Mouse (Mus musculus) thymus, postnatal 14 days (tissue): ENCODE results near the gene St6galnac5.
"Not testable (repeated sequence)": the region's sequence is repeated elsewhere in the genome, so short reads cannot be mapped to it uniquely, and the experiment has no call there.

Source experiments
- DNase-seq: peaks from one replicate; pipeline ENCODE4 v3.0.0; 2021

St6galnac5 gene

DNA sequence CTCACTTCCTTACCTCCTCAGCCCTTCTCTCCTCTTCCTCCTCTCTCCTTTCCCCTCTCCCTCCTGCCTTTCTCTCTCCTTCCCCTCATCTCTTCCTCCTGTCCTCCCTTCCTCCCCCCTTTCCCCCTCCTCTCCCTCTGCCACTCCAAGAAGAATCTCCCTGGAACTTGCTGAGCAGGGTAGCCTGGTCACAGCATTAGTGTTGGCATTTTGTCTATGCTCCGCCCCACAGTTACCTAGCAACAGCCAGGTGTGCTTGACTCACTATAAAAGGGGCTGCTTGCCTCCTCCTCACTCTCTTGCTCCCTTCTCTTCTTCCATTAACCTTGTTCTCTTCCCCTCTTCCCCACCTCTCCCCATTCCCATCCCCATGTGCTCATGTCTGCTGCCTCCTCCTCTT lies 120.1 kb downstream of the St6galnac5 start:
- DNase-seq: no peak

DNA sequence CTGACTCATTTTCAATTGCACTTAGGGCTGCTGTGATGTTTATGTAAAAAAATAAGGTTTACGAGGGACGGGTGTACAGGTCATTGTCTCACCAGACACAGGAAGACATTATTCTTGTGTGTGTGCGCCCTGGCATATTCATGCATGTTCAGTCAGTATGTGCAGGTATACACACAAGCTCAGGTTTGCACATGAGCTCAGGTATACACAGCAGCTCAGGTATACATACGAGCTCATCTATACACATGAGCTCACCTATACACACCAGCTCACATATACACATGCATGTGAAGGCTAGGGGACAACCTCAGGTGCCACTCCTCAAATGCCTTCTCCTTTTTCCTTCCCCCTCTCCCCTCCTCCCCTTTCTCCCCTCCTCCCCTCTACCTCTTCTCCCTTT lies 120.6 kb downstream of the St6galnac5 start:
- DNase-seq: no peak

DNA sequence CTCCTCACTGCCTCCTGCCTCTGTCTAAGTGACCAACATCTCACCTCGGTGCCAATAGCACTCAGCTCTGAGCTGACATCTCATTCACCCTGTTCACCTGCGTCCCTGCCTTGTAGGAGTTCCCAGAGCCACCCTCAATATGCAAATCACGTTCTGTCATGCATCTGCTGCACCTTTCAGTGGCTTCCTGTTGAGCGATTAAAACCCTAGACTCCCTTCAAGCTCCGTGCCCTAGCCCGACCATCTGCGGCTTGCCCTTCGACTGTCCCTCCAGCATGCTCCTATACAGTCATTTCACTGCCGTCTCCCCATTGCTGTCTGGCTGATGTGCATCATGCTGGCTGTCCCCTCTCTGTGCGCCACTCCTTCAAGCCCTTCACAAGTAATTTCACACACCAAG lies 126.0 kb downstream of the St6galnac5 start:
- no peak for DNase-seq

DNA sequence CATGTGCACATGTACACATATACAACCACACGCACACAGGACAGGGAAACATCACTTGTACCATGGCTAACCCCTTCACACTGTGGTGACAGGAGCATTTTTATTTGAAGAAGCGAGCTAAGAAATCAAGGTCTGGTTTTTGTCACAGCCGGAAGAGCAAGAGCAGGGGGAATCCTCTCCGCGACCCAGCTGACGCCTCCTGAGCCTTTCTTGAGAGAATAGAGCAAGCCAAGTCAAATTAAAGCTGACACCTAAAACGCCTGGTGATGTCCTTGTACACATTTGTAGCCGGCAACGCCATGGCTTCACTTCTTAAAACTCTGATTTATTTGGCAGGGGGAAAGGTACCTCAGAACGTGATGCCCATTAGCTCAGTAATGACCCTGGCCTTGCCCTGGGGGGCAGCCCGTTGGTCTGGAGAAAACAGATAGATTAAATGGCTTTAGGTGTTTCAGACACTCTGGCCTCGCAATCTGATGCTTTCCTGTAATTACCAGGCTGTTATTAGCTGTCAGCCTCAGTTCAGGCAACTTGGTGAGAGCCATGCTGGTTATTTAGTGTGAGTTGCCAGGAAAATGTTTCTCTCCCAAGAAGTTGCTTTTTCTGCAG lies 126.9 kb downstream of the St6galnac5 start:
- no peak for DNase-seq

DNA sequence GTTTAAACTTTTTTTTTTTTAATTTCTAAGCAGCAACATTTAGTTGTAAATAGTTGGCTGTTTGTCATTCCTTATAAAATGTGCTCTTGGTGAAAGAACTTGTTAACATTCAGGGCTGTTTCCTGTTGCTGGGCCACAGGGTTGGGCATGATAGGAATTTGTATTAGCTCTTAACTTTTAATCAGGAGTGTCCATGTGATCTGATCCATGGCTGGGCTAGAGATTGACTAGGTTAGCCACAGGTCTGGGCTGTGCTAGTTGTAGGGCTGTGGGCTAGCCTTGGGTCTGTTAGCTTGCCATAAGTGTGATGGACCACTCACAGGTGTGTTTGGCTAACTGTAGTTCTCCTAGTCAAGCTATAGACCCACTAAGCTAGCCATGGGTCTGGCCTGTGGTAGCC lies 138.1 kb downstream of the St6galnac5 start:
- DNase-seq: no peak

DNA sequence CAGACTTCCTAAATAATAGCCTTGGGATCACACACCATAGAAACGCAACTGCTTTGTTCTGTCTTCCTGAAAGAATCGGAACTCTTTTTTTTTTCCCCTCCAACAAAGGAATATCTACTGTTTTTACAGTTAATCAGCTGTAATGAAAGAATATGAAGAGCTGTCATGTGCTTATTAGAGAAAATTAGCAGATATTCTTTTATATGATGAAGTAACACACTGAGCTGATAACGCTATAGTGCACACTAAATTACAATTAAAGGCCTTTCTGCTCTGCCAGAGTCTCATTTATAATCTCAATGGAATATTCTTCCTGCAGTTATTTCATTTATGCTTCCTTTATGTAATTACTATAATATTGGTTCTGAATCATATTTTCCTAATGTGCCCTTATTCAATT lies 139.4 kb downstream of the St6galnac5 start:
- DNase-seq: no peak

DNA sequence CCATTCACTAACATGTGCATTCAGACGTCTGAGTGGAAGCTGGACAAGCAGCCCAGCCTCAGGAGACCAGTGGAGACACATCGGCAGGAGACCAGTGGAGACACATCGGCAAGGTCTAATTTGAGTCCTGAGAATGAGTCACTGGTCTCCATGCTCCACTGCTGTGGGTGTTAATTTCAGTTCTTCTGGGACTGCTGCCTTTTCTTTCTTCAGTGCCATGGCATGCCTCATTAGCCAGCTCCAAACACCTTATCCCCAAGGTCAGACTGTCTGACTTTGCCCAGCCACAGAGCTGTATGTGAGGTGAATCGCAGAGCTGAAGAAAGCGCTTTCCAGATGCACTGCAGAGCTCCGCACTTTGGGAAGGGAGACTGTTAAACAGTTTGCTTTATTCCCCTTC lies 140.8 kb downstream of the St6galnac5 start:
- no peak for DNase-seq

DNA sequence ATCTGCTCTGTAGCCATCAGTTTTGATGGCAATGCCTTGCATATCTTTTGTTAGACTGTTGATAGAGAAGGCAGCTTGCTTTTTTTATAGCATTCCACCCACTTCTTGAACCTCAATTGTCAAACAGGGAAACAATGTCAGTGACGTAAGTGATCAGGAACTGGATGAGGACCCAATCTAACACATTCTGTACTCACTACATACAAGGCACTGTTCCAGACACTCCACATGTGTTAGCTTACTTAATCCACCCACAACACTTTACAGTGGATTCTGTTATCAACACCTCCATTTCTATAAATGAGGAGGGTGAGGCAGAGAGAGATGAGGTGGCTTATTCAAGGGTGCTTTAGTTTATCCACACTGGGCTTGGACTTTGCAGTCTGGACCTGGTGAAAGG lies 144.1 kb downstream of the St6galnac5 start:
- DNase-seq: no peak

DNA sequence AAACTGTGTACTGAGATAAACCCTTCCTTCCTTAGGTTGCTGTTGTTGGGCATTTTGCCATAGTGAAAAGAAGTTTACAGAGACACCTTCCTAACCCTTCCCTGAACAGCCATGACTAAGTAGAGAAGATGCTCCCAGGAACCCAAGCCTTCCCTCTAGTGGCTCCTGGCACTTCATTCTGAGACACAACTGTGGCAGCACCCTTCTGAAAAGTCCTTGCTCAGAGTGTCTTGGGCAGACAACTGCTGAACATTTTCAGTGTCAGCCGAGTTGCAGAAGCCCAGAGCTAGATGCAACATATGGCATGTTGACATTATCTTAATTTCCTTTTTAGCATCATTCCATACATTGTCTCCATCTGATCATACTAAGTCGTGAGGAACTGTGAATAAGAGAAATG lies 144.6 kb downstream of the St6galnac5 start:
- DNase-seq: no peak

DNA sequence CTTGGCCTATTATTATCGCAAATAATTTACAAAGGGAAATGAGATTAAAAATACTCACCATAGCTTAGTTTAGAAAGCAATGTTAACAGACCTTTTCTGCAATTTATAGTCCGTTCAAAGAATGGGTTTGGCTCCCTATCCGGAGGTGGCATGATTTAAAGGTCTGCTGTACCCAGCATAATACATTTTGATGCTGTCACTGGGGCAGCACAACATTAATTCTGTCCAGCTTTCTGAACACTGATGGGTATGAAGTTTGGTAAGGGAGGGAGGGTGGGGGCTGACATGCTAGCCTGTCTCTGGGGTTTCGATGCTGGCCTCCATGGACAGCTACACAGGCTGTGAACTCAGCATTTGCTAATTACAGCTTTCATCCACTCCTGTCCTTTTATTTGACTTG lies 149.6 kb downstream of the St6galnac5 start:
- no peak for DNase-seq

DNA sequence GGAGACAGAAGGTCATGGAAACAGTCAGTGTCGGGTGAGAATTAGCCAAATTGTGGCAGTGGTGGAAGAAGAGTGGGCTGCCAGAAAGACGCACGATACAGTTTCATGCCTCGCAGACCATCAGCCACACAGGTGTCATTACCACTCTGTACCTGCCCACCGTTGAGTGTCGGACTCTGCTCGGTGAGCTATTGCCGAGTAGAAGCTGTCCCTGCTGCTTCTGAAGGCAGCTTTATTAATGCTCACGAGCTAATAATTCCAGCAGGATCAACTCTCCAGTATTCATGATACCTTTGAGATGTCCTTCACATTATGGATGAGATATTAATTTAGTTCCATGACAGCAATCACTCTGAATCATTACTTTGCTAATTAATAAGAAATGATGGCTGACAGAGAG lies 150.1 kb downstream of the St6galnac5 start:
- DNase-seq: no peak

DNA sequence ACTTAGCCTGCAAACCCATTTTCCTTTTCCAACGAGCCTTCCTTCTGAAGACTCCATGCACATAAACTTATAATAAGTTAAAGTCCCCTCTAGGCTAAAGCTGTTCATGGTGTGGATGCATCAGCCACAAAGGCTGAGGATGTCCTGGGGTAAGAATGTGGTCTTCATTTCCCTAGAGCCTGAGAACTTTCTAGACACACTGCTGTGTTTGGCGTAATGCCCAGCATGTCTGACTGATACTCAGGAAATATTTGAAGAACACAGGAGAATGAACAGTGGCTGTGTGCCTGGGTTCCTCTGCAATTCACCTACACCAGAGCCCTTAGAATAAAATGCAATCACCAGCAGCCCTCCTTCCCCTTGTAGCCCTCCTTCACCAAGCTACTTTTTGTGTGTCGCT lies 150.7 kb downstream of the St6galnac5 start:
- DNase-seq: no peak

DNA sequence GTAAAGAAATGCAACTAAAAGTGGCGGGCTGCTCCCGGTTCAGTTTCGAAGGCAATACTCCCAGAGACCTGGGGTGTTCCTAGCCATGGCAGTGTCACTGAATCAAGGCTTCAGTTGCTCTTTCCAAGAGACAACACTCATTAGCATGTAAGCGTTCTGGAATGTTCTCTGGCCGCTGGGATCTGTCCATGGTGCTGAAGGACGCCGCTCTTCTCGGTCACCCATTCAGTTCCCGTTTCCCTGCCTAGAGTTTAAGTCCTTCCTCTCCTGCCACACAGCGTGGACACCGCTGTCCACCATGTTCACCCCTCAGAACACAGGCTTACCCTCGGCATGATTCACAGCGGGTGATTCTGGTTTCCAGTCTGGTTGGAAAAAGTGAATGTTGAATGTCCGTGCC lies 160.8 kb downstream of the St6galnac5 start:
- DNase-seq: peak; percentile 51

DNA sequence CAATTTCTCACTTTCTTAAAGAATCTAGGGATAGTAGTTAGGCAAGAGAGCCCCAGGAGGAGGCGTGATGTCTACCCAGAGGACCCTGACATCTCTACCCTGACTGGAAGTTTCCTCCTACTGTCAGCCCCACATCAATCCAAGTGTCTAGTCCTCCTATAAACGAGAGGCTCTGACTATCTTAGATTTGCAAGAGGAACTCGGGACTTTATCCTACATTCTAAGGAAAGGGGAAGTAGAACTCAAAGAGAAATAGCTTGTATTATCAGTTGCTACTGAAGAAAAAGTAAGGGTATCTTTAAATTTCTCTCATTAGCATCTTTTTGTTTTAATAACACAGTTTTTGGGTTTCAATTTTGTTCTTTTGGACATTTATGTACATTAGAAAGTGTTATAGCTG lies 161.6 kb downstream of the St6galnac5 start:
- DNase-seq: no peak

DNA sequence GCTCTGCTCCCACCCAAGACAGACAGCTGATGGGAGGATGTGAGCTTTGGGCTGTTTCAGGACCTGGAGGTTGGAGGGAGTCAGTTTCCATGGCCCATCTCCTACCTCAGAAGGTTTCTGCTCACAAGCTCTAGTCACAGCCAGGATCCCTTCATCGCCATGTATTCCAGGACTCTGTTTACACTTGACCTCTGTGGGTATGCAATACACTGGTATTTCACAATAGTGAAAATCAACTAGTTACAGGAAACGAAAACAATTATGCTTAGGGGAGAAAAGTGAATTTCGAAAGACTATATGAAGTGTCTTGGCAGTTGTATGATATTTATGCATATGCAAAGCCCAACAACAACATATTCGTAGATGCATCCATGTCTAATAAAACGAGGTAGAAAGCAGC lies 166.9 kb downstream of the St6galnac5 start:
- no peak for DNase-seq

DNA sequence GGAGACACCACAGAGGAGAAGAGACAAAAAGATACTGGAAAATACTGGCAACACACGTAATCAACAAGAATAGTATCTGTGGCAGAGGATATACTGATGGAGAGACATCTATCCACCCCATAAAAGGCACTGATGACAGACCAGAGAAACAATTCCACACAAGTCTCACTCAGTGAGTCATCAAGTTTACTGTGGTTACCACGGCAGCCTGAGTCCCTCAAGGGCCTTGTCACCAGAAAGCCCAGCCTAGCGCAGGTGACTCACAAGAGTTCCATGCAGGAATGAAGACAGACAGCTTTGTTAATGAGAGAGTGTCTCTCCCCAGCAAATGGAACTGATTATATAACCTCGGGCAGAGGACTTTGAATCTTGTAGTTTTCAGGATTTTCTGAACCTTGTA lies 168.1 kb downstream of the St6galnac5 start:
- DNase-seq: no peak

DNA sequence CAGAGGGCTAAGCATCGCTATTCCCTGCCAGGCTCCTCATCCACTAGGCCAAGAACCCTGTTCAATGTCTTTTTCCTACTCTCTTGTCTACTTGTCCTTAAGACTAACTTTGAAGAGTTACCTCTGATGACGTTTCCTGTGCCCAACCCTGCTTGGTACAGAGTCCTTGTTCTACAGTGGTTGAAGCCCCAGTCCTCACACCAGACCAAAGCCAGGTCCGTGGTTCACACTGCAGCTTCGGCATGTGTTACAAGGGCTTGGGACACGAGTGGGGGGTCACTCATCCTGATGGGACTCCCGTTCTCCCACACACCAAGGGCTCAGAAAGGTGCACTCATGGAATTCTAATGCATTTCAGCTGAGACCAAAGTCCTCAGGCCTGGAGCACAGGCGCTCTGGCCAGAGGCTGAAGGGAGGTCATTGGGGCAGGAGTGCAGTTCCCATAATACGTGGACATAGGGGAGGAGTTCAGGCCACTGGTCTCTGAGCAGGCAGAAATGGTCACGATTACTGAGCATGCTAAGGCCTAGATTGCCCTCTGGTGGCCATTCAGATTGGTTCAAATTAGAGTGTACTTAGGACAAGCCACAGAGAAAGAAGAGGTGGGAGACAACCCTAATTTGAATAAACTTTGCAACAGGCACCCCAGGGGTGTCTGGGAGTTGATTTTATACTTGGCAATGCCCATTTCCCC lies 182.2 kb downstream of the St6galnac5 start:
- DNase-seq: peak; percentile 19

DNA sequence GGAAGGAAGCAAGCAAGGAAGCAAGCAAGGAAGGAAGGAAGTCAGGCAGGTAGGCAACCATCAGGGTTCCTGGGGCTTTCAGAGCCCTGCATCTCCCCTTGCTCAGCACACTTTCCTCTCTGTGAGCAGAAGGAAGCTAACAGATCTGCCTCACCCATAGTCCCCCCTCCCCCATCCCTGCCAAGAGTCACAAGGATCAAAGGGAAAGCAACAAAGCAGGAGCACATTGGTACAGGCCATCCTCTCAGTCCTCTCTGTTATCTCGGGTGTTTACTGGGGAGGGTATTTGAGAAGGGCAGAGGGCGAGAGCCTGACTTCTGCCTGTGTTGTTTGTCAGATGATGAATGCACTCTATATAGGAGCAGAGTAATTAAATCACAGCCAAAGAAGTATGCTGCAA lies 184.7 kb downstream of the St6galnac5 start:
- DNase-seq: no peak

DNA sequence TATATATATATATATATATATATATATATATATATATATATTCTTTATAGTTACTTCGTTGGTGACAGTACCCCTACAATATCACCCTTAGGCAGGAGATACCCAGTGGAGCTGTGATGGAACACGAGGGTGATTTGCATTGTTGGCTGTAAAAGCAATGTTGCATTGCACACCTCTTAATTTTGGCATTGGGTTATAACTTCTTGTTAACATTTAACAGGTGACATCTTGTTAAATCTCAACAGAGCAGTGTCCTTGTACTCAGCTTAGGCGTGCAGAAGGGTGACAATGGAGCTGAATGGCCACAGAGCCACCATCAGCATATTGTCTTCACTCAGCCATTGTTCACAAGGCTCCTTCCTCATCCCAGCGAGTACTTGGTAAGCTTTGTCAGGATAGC lies 185.8 kb downstream of the St6galnac5 start:
- no peak for DNase-seq

DNA sequence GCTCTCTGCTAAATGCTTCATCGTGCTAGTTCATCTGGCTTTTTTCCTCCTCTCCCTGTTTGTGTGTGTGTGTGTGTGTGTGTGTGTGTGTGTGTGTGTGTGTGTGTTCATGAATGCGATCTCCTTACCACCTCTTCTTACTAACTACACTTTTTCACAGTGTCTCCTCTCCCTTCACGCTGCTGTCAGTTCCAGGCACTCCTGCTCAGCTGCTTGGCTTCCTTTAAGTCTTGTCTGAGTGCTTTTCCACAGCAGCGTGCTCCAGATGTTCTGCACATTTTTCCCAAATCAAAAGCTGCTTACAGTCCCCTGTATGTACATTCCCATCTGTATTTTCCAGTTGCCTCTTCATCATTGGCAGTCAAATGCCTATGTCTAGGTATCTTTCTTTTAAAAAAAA lies 189.0 kb downstream of the St6galnac5 start:
- no peak for DNase-seq

DNA sequence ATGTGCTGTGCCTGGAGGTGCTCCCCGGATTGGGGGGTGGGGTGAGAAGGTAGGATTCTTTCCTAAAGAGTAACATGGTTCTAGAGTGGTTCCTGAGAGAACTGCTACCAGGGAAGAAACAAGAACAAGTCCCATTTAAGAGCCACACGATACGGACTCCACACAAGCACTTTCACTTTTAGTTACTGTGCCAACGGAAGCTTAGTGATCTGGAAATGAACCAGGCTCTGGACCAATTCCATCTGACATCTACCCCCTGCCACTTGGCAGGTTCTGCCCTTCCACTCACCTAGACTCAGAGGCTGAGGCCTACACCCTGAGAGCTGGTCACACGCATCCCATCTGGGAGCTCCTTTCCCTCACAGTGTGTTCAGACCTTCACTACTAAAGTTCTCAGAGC lies 189.4 kb downstream of the St6galnac5 start:
- DNase-seq: no peak

DNA sequence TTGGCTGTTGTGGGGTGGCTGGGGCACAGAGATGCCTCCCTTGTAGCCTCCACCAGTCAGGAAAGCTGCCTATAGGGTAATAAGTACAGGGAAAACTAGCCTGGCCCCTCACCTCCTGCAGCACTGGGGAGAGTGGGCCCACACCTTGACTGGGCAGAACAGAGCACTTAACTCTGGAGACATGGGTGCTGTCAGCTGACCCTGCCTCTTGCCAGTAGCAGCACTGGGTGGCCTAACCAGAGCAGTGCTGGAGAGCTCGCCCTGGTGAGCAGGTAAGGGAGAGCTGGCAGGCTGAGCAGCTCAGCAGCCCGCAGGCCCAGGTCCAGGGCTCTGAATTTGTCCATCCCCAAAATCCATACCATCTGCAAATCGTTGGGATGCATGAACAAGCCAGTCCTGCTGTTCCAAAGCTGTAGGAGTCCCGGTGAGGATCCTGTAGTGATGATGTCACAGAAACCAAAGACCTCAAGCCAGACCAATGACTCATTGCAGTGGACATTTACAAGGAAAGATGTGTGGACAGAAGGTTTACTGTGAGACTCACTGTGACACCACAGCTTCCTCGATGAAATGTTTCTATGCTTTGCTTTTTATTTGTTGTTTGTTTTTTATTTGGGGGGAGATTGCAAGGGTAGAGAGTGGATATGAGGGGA lies 193.6 kb downstream of the St6galnac5 start:
- DNase-seq: not testable (repeated sequence)

DNA sequence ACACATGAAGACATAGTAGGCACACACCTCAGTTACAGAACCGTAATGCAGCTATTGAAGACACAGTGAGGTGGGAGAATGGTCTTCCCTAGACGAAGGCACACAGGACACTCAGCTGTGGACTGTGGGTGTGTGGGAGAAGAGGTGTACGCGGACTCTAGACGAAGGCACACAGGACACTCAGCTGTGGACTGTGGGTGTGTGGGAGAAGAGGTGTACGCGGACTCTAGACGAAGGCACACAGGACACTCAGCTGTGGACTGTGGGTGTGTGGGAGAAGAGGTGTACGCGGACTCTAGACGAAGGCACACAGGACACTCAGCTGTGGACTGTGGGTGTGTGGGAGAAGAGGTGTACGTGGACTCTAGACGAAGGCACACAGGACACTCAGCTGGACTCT lies 197.7 kb downstream of the St6galnac5 start:
- DNase-seq: not testable (repeated sequence)

DNA sequence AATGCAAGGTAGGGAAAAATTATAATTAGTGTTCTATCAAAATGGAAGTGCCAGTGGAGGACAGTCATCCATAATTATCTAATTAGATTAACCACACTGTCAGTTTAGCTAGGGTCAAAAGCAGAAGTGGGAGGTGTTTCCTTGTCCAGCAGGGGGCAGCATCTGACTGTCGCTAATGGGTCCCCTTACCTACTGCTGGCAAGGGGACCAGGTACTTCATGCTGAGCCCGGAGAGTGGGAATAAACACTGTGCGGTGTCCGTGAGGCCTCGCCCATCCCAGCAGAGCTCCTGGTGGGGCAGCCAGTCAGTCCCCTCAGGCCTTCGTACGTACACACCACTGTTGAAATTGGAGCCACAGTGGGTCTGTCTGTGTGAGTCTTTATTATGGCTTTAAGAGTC lies 198.3 kb downstream of the St6galnac5 start:
- DNase-seq: peak; percentile 81

DNA sequence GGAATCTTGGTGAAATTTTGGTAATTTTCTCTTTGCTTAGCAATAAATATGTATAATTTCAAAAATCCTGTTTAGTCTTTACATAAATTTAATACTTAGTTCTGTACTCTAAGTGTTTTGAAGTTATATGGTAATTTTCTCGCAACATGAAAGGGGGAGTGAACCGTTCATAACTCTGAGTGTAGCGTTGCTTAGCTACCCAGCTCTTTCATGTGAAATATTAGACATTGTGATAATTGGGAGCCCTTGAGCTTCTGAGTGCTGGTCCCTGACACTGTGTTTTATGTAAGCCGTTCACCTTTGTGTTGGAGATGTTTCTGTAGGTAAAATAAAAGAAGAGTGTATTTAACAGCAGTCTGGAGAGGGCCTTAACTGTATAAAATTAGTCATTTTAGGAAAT lies 202.2 kb downstream of the St6galnac5 start:
- DNase-seq: no peak
